Mouse (Mus musculus) left cerebral cortex, postnatal 14 days (tissue): Measurements from ENCODE around the gene Gja5. TPM values are rescaled to one million over a fixed set of nuclear protein-coding genes. Genes with fewer than 3 reads are reported as not detected.

ENCODE experiments used
- DNase-seq, 2 experiments: peaks; one replicate each; pipeline ENCODE4 v3.0.0; 2021 to 2022; ENCODE audit warnings: low spot score in 2 of 2, mixed read lengths in 1 of 2
- intact Hi-C: fragments of 180-260 bp; cut with DNase I; formaldehyde crosslinking; loops from one replicate; pipeline ENCODE4 v1.15.1; 2025
- long read RNA-seq, 2 experiments: library from polyadenylated mRNA; stranded (forward); transcript quantifications; one replicate each; pipeline ENCODE4 v2.0.0; 2021
- total RNA-seq, 2 experiments: library from RNA; stranded (reverse); gene quantifications; 2 replicates each; pipeline ENCODE4 v1.2.3; 2021

Gene Gja5
- total RNA-seq = 1 to 10 TPM; 2.0 to 2.7 TPM
- long read RNA-seq, experiment 1, partial matches to known transcripts = 0 of 2 reads
- long read RNA-seq, experiment 1, other reads (novel, unspliced or antisense) = 0 of 2 reads
- long read RNA-seq, experiment 2 = 0 reads

GRCm38 (mm10) chr3:96904393-96904792 lies at the start of gene Gja5:
Gene Gja5, plus strand, starts transcription at chr3:96904693.
- peak in 1 of 2 experiments; percentile 29 for DNase-seq

GRCm38 (mm10) chr3:96855833-96856232 lies 48.7 kb upstream of the Gja5 start:
- intact Hi-C loops = no loop called here
- no peak for DNase-seq

More at GRCm38 (mm10) chr3:96904393-96904792, at the start of gene Gja5:
- intact Hi-C loops = no loop called here

- DNase-seq = no peak
- intact Hi-C loops = no loop called here
Observed at GRCm38 (mm10) chr3:96860498-96860897, 44.0 kb upstream of the Gja5 start.

GRCm38 (mm10) chr3:96867863-96868262 lies 36.6 kb upstream of the Gja5 start:
- intact Hi-C loops = no loop called here
- no peak for DNase-seq

GRCm38 (mm10) chr3:96868566-96868965 lies 35.9 kb upstream of the Gja5 start:
- intact Hi-C loops = no loop called here
- DNase-seq = no peak

GRCm38 (mm10) chr3:96869091-96869490 lies 35.4 kb upstream of the Gja5 start:
- intact Hi-C loops = no loop called here
- no peak for DNase-seq

GRCm38 (mm10) chr3:96870270-96870669 lies 34.2 kb upstream of the Gja5 start:
- DNase-seq = no peak
- intact Hi-C loops = no loop called here

GRCm38 (mm10) chr3:96871070-96871469 lies 33.4 kb upstream of the Gja5 start:
- intact Hi-C loops = no loop called here

GRCm38 (mm10) chr3:96872501-96872900 lies 32.0 kb upstream of the Gja5 start:
- intact Hi-C loops = no loop called here
- no peak for DNase-seq

More at GRCm38 (mm10) chr3:96871070-96871469, 33.4 kb upstream of the Gja5 start:
- no peak for DNase-seq

GRCm38 (mm10) chr3:96874808-96875571 lies 29.5 kb upstream of the Gja5 start:
- no peak for DNase-seq
- intact Hi-C loops = no loop called here

GRCm38 (mm10) chr3:96879536-96879935 lies 25.0 kb upstream of the Gja5 start:
- intact Hi-C loops = no loop called here
- no peak for DNase-seq

- intact Hi-C loops = no loop called here
- no peak for DNase-seq
Observed at GRCm38 (mm10) chr3:96880385-96880784, 24.1 kb upstream of the Gja5 start.

- intact Hi-C loops = no loop called here
Observed at GRCm38 (mm10) chr3:96881557-96881956, 22.9 kb upstream of the Gja5 start.

GRCm38 (mm10) chr3:96882061-96882849 lies 22.2 kb upstream of the Gja5 start:
- DNase-seq = no peak
- intact Hi-C loops = no loop called here

More at GRCm38 (mm10) chr3:96881557-96881956, 22.9 kb upstream of the Gja5 start:
- no peak for DNase-seq

- no peak for DNase-seq
- intact Hi-C loops = no loop called here
Observed at GRCm38 (mm10) chr3:96883690-96884089, 20.8 kb upstream of the Gja5 start.

- DNase-seq = no peak
Observed at GRCm38 (mm10) chr3:96902336-96902999, 2.0 kb upstream of the Gja5 start.

GRCm38 (mm10) chr3:96904851-96905541 lies 503 bp downstream of the Gja5 start, which contains the start of gene Gpr89:
Gene Gpr89, minus strand, starts transcription at chr3:96905346.
- intact Hi-C loops = no loop called here

More at GRCm38 (mm10) chr3:96902336-96902999, 2.0 kb upstream of the Gja5 start:
- intact Hi-C loops = no loop called here

GRCm38 (mm10) chr3:96905592-96905991 lies 1.1 kb downstream of the Gja5 start:
- intact Hi-C loops = no loop called here
- no peak for DNase-seq

More at GRCm38 (mm10) chr3:96904851-96905541, 503 bp downstream of the Gja5 start, which contains the start of gene Gpr89:
- DNase-seq = peak; percentile 93 to 96

GRCm38 (mm10) chr3:96920991-96921390 lies 16.5 kb downstream of the Gja5 start:
- no peak for DNase-seq
- intact Hi-C loops = no loop called here
